Mouse (Mus musculus) liver, embryonic 16.5 days (tissue): ENCODE data around the gene Cops8. TPM values are rescaled to one million over a fixed set of nuclear protein-coding genes. Genes with fewer than 3 reads are reported as not detected.
A peak's percentile ranks its signal among the peaks of the same experiment; 100 is the strongest.

Source experiments
- ATAC-seq: fragments of 200-750 bp; cut with Nextera tagmentation; 2 replicates; pipeline ENCODE4 v1.8.0; 2017; ENCODE audit warnings: low read depth, mild to moderate bottlenecking, moderate number of reproducible peaks, moderate library complexity
- H3K27ac ChIP-seq: fragments of 300-500 bp; sonication (generic); 2 replicates; pipeline ENCODE4 v1.5.1; 2014; ENCODE audit warnings: mild to moderate bottlenecking, low read length
- H3K27me3 ChIP-seq: fragments of 300-500 bp; sonication (generic); 2 replicates; pipeline ENCODE4 v1.6.1; 2014; ENCODE audit warnings: low read depth, low read length, mixed read lengths; ENCODE audit not compliant: control insufficient read depth, insufficient read depth
- H3K36me3 ChIP-seq: fragments of 300-500 bp; sonication (generic); 2 replicates; pipeline ENCODE4 v1.6.1; 2014; ENCODE audit warnings: mild to moderate bottlenecking; ENCODE audit not compliant: control insufficient read depth, insufficient read depth
- H3K4me1 ChIP-seq: fragments of 300-500 bp; sonication (generic); 2 replicates; pipeline ENCODE4 v1.6.1; 2014; ENCODE audit warnings: low read depth, low read length, mixed read lengths; ENCODE audit not compliant: control insufficient read depth
- H3K4me2 ChIP-seq: fragments of 300-500 bp; sonication (generic); 2 replicates; pipeline ENCODE4 v1.6.1; 2014; ENCODE audit warnings: low read depth, low read length, mixed read lengths
- H3K4me3 ChIP-seq: fragments of 300-500 bp; sonication (generic); 2 replicates; pipeline ENCODE4 v1.5.1; 2014; ENCODE audit warnings: low read depth, mild to moderate bottlenecking, low read length
- H3K9ac ChIP-seq: fragments of 300-500 bp; sonication (generic); 2 replicates; pipeline ENCODE4 v1.6.1; 2014; ENCODE audit warnings: low read depth, low read length
- H3K9me3 ChIP-seq: fragments of 300-500 bp; sonication (generic); replicated peaks from 2 replicates; pipeline ENCODE4 v1.6.1; 2016; ENCODE audit warnings: low read length; ENCODE audit not compliant: control insufficient read depth
- WGBS: fragments of 180-500 bp; shearing (Covaris S2); extraction: QIAGEN DNeasy Blood & Tissue Kit; methylation state at CpG from one replicate; pipeline ENCODE4 v1.1.7; 2014; ENCODE audit not compliant: insufficient replicate concordance; 5-methylcytosine and 5-hydroxymethylcytosine counted together
- polyA plus RNA-seq: library from polyadenylated mRNA; unstranded; fragments of >200 nt; fragmentation: Nextera tagmentation; extraction: Ambion mirVana; gene quantifications from 2 replicates; pipeline ENCODE4 v1.2.1, GENCODE M21; 2015

Gene Cops8
- polyA plus RNA-seq, 1 experiment from 2014 or later = 41.4 TPM

DNA sequence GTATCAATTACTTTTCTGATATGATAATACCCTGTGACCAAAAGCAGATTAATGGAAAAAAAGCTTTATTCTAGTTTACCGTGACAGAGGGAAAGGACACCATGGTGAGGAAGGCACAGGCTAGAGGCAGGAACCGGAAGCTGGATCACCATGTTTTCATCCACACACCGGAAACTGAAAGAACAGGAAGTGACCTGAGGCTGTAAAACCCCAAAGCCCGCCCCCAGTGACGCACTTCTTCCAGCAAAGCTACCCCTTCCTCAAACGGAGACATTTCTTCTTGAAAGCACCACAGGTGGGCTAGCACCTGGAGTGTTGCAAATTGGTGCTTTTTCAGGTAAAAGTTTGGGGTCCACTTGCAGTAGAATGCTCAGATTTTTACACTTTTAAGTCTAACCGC lies 20.1 kb upstream of the Cops8 start:
- H3K9ac ChIP-seq = no peak overlapping the region
- ATAC-seq = no peak
- H3K27ac ChIP-seq = no peak overlapping the region
- WGBS = 48% methylated on average over 7 of the region's 7 CpGs
- H3K4me3 ChIP-seq = no peak overlapping the region
- no peak overlapping the region for H3K4me2 ChIP-seq
- no peaks in the 10 kb centered on the region for H3K36me3 ChIP-seq
- H3K27me3 ChIP-seq = no peaks in the 10 kb centered on the region
- H3K9me3 ChIP-seq = no peaks in the 10 kb centered on the region
- H3K4me1 ChIP-seq = no peaks in the 10 kb centered on the region

DNA sequence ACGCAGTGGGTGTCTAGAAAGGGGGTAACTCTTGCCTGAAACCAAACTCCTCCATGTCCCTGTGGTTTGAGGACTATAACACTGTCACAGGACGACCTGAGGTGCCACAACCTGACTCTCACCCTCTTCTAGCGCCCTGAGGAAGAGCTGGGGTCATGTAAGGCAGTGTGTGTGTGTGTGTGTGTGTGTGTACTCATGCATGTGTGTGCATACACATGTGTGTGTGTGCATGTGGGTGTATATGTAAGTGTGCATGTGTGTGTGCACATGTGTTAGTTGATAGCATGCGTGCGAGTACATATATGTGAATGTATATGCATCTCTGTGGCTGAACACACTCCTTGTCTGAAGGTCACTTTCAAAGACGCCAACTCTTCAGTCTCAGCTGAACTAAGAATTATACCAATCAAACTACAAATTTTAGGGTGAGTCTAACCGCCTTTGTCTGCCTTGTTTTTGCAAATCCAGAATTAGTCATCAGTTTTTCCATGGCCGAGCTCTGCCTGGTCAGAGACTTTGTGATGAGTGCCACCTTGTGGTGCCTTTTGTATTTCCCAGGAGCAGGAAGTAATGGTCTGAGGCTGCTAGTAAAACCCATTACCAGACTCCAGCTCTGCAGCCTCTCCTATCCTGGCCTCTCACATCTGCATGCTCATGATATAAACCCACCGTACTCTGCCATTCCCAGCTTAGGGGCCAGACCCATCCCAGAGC lies 14.6 kb upstream of the Cops8 start:
- Histone ChIP-seq H3K4me2 (no peak overlapping the region), H3K4me1 (no peaks in the 10 kb centered on the region), H3K9ac (no peak overlapping the region), H3K36me3 (no peaks in the 10 kb centered on the region), H3K27me3 (no peaks in the 10 kb centered on the region), H3K4me3 (no peak overlapping the region), H3K9me3 (no peaks in the 10 kb centered on the region), H3K27ac (no peak overlapping the region)
- 43% methylated on average over 9 of the region's 9 CpGs for whole genome bisulfite sequencing
- ATAC-seq = no peak

- Histone ChIP-seq H3K27ac (no peak overlapping the region), H3K9me3 (no peaks in the 10 kb centered on the region), H3K36me3 (no peaks in the 10 kb centered on the region), H3K4me2 (no peak overlapping the region), H3K9ac (no peak overlapping the region), H3K4me3 (no peak overlapping the region), H3K4me1 (no peaks in the 10 kb centered on the region), H3K27me3 (no peaks in the 10 kb centered on the region)
- ATAC-seq = peak; percentile 11; the same call in 1 of the 2 replicates
- 41% methylated on average over 2 of the region's 2 CpGs for WGBS
Measured at GRCm38 (mm10) chr1:90590797-90591196, 12.0 kb upstream of the Cops8 start.

DNA sequence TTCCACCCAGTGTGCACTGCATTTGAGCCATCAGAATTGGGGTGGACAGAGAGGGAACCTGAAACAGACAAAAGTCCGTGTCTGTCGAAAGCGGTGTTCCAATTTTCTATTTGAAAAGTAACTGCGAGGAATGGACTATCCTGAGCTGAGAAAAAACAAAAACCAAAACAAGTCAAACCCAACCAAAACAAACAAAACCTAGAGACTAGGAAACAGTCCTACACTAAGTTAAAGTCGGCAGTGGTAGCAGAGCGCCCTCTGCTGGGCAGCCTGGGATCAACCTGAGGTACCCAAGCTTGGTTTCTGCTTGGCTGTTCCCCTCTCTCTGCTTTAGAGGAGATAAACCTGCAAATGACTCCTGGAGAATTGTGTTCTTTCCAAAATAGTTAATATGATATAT lies 10.0 kb upstream of the Cops8 start:
- ATAC-seq = no peak
- no peaks in the 10 kb centered on the region for H3K27me3 ChIP-seq
- H3K36me3 ChIP-seq = no peaks in the 10 kb centered on the region
- WGBS = 21% methylated on average over 6 of the region's 6 CpGs
- no peak overlapping the region for H3K4me3 ChIP-seq
- no peak overlapping the region for H3K27ac ChIP-seq
- H3K9me3 ChIP-seq = no peaks in the 10 kb centered on the region
- no peak overlapping the region for H3K9ac ChIP-seq
- H3K4me1 ChIP-seq = no peaks in the 10 kb centered on the region
- H3K4me2 ChIP-seq = no peak overlapping the region

DNA sequence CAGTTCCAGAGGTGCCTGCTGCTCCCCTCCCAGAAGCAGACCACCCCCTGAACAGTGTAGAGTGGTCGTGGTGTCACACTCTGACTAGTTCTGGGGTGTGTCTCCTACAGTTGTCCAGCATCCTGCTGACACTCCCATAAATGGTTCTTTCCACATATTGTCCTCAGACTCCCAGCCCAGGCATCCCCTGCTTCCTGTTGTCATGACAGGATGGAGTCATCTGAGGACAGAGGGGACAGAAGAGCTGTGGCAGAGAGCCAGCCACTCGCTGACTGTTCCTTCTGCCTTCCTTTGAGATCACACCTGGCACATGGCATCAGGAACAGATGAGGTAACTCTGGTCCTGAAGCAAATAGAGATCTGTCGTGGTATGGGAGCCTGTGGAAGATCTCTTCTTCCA lies 3.6 kb upstream of the Cops8 start:
- WGBS = 21% methylated on average over 3 of the region's 3 CpGs
- Histone ChIP-seq H3K9me3 (no peaks in the 10 kb centered on the region), H3K27me3 (no peaks in the 10 kb centered on the region), H3K27ac (no peak overlapping the region), H3K4me2 (no peak overlapping the region), H3K4me3 (no peak overlapping the region), H3K9ac (no peak overlapping the region), H3K36me3 (no peaks in the 10 kb centered on the region), H3K4me1 (peaks cover 4% of the 10 kb centered on the region)
- no peak for ATAC-seq

DNA sequence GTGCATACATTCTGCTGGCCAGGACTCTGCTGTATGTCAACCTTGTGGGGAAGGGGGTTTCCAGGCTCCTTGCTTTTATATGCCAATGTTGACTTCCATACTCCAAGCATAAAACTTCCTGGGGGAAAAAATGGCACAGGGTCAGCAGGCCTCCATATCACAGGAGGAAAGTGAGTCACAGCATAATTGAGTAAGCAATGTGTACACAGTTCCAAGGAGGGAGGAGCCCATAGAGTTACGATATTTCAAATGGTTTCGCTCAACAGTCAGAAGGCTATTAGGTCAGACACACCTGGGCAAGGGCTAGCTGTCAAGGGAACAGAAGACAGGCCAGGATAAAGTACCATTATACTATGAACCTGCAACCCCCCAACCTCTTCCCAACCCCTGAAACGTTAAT lies 1.7 kb upstream of the Cops8 start:
- Histone ChIP-seq H3K9ac (no peak overlapping the region), H3K27ac (no peak overlapping the region), H3K36me3 (no peaks in the 10 kb centered on the region), H3K27me3 (no peaks in the 10 kb centered on the region), H3K4me3 (no peak overlapping the region), H3K4me1 (peaks cover 5% of the 10 kb centered on the region), H3K4me2 (no peak overlapping the region), H3K9me3 (no peaks in the 10 kb centered on the region)
- ATAC-seq = no peak
- 64% methylated on average over 3 of the region's 3 CpGs for WGBS

DNA sequence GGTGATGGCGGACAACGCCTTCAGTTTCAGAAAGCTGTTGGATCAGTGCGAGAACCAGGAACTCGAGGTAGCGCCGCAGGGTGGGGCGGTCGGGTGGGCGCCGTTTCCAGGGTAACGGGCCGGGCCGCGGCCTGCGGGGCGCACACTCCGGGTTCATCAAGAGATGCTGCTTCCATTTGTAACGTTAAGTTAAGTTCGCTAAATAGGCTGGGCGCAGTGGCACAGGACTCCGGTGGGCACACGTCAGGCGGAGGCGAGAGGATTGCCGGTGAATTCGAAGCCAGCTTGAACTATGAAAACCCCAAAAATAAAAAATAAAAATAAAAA lies 743 bp downstream of the Cops8 start:
- Histone ChIP-seq H3K27ac (no peak overlapping the region), H3K4me1 (peaks cover 5% of the 10 kb centered on the region), H3K4me3 (peak overlapping the region; percentile 73), H3K9me3 (no peaks in the 10 kb centered on the region), H3K27me3 (no peaks in the 10 kb centered on the region), H3K36me3 (peaks cover 6% of the 10 kb centered on the region), H3K4me2 (peak overlapping the region; percentile 68), H3K9ac (peak overlapping the region; percentile 70)
- ATAC-seq = peak; percentile 35; the same call in 1 of the 2 replicates
- WGBS = under 1% methylated on average over 26 of the region's 26 CpGs

GRCm38 (mm10) chr1:90609363-90609762 lies 6.6 kb downstream of the Cops8 start:
- Histone ChIP-seq H3K36me3 (peaks cover 38% of the 10 kb centered on the region), H3K4me2 (no peak overlapping the region)

GRCm38 (mm10) chr1:90617258-90617657 lies 14.5 kb downstream of the Cops8 start:
- no peak overlapping the region for H3K27ac ChIP-seq
- H3K9ac ChIP-seq = no peak overlapping the region
- no peak overlapping the region for H3K4me2 ChIP-seq
- H3K9me3 ChIP-seq = no peaks in the 10 kb centered on the region
- H3K27me3 ChIP-seq = no peaks in the 10 kb centered on the region
- H3K4me1 ChIP-seq = no peaks in the 10 kb centered on the region
- no peak overlapping the region for H3K4me3 ChIP-seq
- peaks cover 12% of the 10 kb centered on the region; the same call in 1 of the 2 replicates for H3K36me3 ChIP-seq
- no peak for ATAC-seq
- 69% methylated on average over 7 of the region's 7 CpGs for WGBS

More at GRCm38 (mm10) chr1:90609363-90609762, 6.6 kb downstream of the Cops8 start:
- no peak overlapping the region for H3K27ac ChIP-seq
- H3K9me3 ChIP-seq = no peaks in the 10 kb centered on the region
- no peak overlapping the region for H3K9ac ChIP-seq
- no peak for ATAC-seq
- H3K27me3 ChIP-seq = no peaks in the 10 kb centered on the region
- 74% methylated on average over 5 of the region's 5 CpGs for WGBS
- no peak overlapping the region for H3K4me3 ChIP-seq
- H3K4me1 ChIP-seq = no peaks in the 10 kb centered on the region; the same call in 1 of the 2 replicates
